Mouse (Mus musculus): ENCODE results near the gene Chrdl2. TPM values are rescaled to one million over a fixed set of nuclear protein-coding genes. Genes with fewer than 3 reads are reported as not detected.
A peak's percentile ranks its signal among the peaks of the same experiment; 100 is the strongest.

Gene Chrdl2
- total and polyA plus RNA-seq, 3 experiments, result 0.05 TPM; not detected in 2

DNA sequence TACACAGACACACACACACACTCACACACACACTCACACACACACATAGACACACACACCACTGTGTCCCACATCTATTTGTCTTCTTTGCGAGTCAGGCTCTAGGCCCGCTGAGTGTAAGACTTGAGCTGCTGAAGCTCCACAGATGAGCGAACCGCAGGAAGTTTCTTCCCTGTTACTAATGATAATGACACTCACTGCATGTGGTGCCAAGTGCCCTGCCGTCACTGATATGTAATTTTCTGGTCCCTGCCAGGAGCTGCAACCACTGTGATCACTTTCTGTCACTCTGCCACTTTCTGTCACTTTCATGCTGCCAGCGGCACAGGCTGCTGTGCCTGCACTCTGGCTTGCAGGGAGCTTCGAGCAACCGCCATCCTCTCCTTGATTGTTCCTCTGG lies 6.1 kb downstream of the Chrdl2 start:
- DNase-seq (ENCODE audit: low spot score), result no peak

DNA sequence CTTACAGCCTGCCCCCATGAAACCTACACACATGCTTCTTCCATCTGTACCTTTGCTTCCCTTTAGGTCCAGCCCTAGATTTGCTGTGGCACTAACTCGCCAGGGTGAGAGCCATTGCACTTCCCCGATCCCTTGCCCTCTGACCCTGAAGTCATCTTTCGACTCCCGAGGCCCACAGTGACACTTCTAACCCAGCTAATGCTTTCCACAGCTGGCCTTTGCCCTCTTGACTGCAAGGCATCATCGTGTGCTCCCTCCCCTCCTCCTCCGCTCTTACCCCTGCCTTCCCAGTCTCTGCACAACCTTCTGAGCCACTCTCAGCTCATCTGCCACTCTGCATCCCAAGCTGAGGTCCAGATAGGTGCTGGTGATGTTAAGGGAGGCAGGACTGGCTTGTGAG lies 6.5 kb downstream of the Chrdl2 start:
- Histone ChIP-seq H3K9me3 (replicated peaks) (no peaks in the 10 kb centered on the region), H3K4me1 (ENCODE audit: insufficient read depth, low read depth, low read length) (no peaks in the 10 kb centered on the region), H3K27me3 (ENCODE audit: insufficient read depth, low read length) (peaks cover 81% of the 10 kb centered on the region), H3K36me3 (replicated peaks) (no peaks in the 10 kb centered on the region), H3K4me3 (ENCODE audit: low read depth, low read length) (no peak overlapping the region)
- no peak for TF ChIP-seq POLR2AphosphoS5 (IDR thresholded peaks at IDR 0.05; ENCODE audit: insufficient replicate concordance, low read depth, low read length)
- no peak for TF ChIP-seq GATA1 (IDR thresholded peaks at IDR 0.05; ENCODE audit: borderline replicate concordance, low read length)
- TF ChIP-seq CTCF (IDR thresholded peaks at IDR 0.05; ENCODE audit: low read depth, low read length), result no peak
- DNase-seq (ENCODE audit: low spot score) (no peak), ATAC-seq (ENCODE audit: extremely low read depth, insufficient number of reproducible peaks, low FRiP score, poor library complexity, severe bottlenecking) (no peak)

More for the DNA sequence above, 6.1 kb downstream of the Chrdl2 start:
- Histone ChIP-seq H3K4me1 (ENCODE audit: insufficient read depth, low read depth, low read length) (no peaks in the 10 kb centered on the region), H3K36me3 (replicated peaks) (no peaks in the 10 kb centered on the region), H3K4me3 (ENCODE audit: low read depth, low read length) (no peak overlapping the region), H3K9me3 (replicated peaks) (no peaks in the 10 kb centered on the region), H3K27me3 (ENCODE audit: insufficient read depth, low read length) (peaks cover 82% of the 10 kb centered on the region)
- no peak for ATAC-seq (ENCODE audit: extremely low read depth, insufficient number of reproducible peaks, low FRiP score, poor library complexity, severe bottlenecking)
- no peak for TF ChIP-seq CTCF (IDR thresholded peaks at IDR 0.05; ENCODE audit: low read depth, low read length)
- TF ChIP-seq TAL1 (conservative IDR thresholded peaks at IDR 0.05; ENCODE audit: low read depth, low read length), result no peak
- TF ChIP-seq GATA2 (IDR thresholded peaks at IDR 0.05; ENCODE audit: borderline replicate concordance, low read depth, low read length), result no peak
- no peak for TF ChIP-seq POLR2AphosphoS5 (IDR thresholded peaks at IDR 0.05; ENCODE audit: insufficient replicate concordance, low read depth, low read length)
- no peak for TF ChIP-seq GATA1 (IDR thresholded peaks at IDR 0.05; ENCODE audit: borderline replicate concordance, low read length)

DNA sequence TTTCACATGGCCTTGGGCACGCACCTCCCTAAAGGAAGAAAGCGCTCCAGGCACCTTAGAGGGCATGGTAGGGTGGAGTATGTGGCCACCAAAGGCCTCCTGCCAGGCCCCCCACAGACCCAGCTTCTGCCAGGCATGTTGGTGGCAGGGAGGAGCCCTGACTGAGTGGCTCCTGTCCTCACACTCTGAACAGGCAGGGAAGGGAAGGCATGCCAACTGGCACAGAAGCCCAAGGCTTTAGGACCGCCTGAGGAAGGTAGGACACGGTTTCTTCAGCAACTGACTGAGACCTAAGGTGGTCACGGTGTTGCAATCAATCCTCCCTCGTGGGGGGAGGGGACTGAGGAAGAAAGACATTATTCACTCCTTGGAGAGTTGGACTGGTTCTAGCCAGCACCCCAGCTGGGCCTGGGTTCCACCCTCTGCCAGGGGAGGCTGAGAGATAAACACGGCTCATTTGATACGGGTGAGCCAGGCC lies 8.2 kb downstream of the Chrdl2 start:
- H3K9me3 ChIP-seq (replicated peaks), result no peaks in the 10 kb centered on the region
- H3K36me3 ChIP-seq (replicated peaks), result no peaks in the 10 kb centered on the region
- DNase-seq (ENCODE audit: low spot score) (no peak), ATAC-seq (ENCODE audit: extremely low read depth, insufficient number of reproducible peaks, low FRiP score, poor library complexity, severe bottlenecking) (no peak)
- H3K27me3 ChIP-seq (ENCODE audit: insufficient read depth, low read length), result peaks cover 79% of the 10 kb centered on the region
- H3K4me1 ChIP-seq (ENCODE audit: insufficient read depth, low read depth, low read length), result no peaks in the 10 kb centered on the region
- TF ChIP-seq GATA1 (IDR thresholded peaks at IDR 0.05; ENCODE audit: borderline replicate concordance, low read length) (no peak), POLR2AphosphoS5 (IDR thresholded peaks at IDR 0.05; ENCODE audit: insufficient replicate concordance, low read depth, low read length) (no peak), GATA2 (IDR thresholded peaks at IDR 0.05; ENCODE audit: borderline replicate concordance, low read depth, low read length) (no peak), CTCF (IDR thresholded peaks at IDR 0.05; ENCODE audit: low read depth, low read length) (no peak), TAL1 (conservative IDR thresholded peaks at IDR 0.05; ENCODE audit: low read depth, low read length) (no peak)
- H3K4me3 ChIP-seq (ENCODE audit: low read depth, low read length), result no peak overlapping the region

DNA sequence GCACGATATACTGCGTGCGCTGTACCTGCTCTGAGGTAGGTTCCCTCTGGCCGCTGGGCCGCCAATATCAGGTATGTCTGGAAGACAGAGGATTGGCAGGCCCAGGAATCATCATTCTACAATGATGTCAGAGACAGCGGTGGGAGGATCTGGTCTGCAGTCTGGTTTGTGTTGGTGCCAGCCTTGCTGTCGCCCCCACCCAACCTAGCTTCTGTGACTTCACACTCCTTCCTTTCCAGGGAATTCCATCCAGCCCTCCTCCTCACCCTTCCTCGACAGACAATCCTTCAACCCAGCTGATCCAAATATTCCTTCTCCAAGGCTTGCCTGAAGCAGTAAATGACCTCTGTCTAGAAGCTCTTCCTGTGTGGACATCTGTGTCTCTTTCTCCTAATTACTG lies 11.1 kb downstream of the Chrdl2 start:
- peaks cover 69% of the 10 kb centered on the region for H3K27me3 ChIP-seq (ENCODE audit: insufficient read depth, low read length)
- H3K9me3 ChIP-seq (replicated peaks), result no peaks in the 10 kb centered on the region
- no peak overlapping the region for H3K4me3 ChIP-seq (ENCODE audit: low read depth, low read length)
- H3K36me3 ChIP-seq (replicated peaks), result no peaks in the 10 kb centered on the region
- DNase-seq (ENCODE audit: low spot score) (no peak), ATAC-seq (ENCODE audit: extremely low read depth, insufficient number of reproducible peaks, low FRiP score, poor library complexity, severe bottlenecking) (no peak)
- TF ChIP-seq CTCF (IDR thresholded peaks at IDR 0.05; ENCODE audit: low read depth, low read length) (no peak), POLR2AphosphoS5 (IDR thresholded peaks at IDR 0.05; ENCODE audit: insufficient replicate concordance, low read depth, low read length) (no peak), GATA2 (IDR thresholded peaks at IDR 0.05; ENCODE audit: borderline replicate concordance, low read depth, low read length) (no peak), TAL1 (conservative IDR thresholded peaks at IDR 0.05; ENCODE audit: low read depth, low read length) (no peak), GATA1 (IDR thresholded peaks at IDR 0.05; ENCODE audit: borderline replicate concordance, low read length) (no peak)
- no peaks in the 10 kb centered on the region for H3K4me1 ChIP-seq (ENCODE audit: insufficient read depth, low read depth, low read length)

DNA sequence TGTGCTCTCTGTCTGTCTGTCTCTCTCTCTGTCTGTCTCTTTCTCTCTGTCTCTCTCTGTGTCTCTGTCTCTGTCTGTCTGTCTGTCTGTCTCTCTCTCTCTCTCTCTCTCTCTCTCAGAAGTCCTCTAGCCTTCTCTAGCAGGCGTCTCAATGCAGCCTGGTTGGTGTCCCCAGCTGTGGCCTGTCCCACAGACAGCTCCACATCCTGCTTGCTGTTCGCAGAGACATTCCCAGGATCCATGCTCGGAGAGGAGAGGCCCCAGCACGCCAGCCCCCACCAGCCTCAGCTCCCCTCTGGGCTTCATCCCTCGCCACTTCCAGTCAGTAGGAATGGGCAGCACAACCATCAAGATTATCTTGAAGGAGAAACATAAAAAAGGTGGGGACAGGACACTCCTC lies 21.4 kb downstream of the Chrdl2 start:
- DNase-seq (ENCODE audit: low spot score) (no peak), ATAC-seq (ENCODE audit: extremely low read depth, insufficient number of reproducible peaks, low FRiP score, poor library complexity, severe bottlenecking) (no peak)
- Histone ChIP-seq H3K36me3 (replicated peaks) (no peaks in the 10 kb centered on the region), H3K4me1 (ENCODE audit: insufficient read depth, low read depth, low read length) (no peaks in the 10 kb centered on the region), H3K9me3 (replicated peaks) (no peaks in the 10 kb centered on the region), H3K4me3 (ENCODE audit: low read depth, low read length) (no peak overlapping the region), H3K27me3 (ENCODE audit: insufficient read depth, low read length) (peaks cover 43% of the 10 kb centered on the region)
- TF ChIP-seq TAL1 (conservative IDR thresholded peaks at IDR 0.05; ENCODE audit: low read depth, low read length) (no peak), POLR2AphosphoS5 (IDR thresholded peaks at IDR 0.05; ENCODE audit: insufficient replicate concordance, low read depth, low read length) (no peak), CTCF (IDR thresholded peaks at IDR 0.05; ENCODE audit: low read depth, low read length) (no peak), GATA1 (IDR thresholded peaks at IDR 0.05; ENCODE audit: borderline replicate concordance, low read length) (no peak), GATA2 (IDR thresholded peaks at IDR 0.05; ENCODE audit: borderline replicate concordance, low read depth, low read length) (no peak)

DNA sequence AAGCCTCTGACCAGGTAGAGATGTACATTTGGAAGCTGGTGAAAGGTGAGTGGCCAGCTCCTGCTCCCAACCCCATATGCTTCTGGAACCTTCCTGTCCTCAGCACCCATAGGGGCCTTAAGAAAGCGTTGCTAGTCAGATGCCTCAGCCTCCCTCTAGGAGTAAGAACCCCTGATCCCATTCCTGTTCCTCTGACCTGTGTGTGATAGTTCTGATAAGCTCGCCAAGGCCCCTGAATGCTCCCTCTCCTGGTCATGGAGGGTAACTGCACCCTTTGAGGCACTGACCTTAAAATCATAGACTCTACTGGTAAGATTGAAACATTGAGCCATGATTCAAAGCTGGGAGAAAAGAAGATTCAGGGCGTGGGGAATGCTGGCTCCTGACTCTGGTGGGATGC lies 23.3 kb downstream of the Chrdl2 start:
- H3K4me3 ChIP-seq (ENCODE audit: low read depth, low read length), result no peak overlapping the region
- ATAC-seq (ENCODE audit: extremely low read depth, insufficient number of reproducible peaks, low FRiP score, poor library complexity, severe bottlenecking), result no peak
- H3K9me3 ChIP-seq (replicated peaks), result no peaks in the 10 kb centered on the region
- H3K27me3 ChIP-seq (ENCODE audit: insufficient read depth, low read length), result peaks cover 47% of the 10 kb centered on the region
- no peaks in the 10 kb centered on the region for H3K36me3 ChIP-seq (replicated peaks)
- DNase-seq (ENCODE audit: low spot score), result no peak
- no peaks in the 10 kb centered on the region for H3K4me1 ChIP-seq (ENCODE audit: insufficient read depth, low read depth, low read length)
- no peak for TF ChIP-seq TAL1 (conservative IDR thresholded peaks at IDR 0.05; ENCODE audit: low read depth, low read length)
- TF ChIP-seq CTCF (IDR thresholded peaks at IDR 0.05; ENCODE audit: low read depth, low read length), result peak; percentile 90
